Mouse (Mus musculus) testis, adult 2 months (tissue): ENCODE data around the gene Mgat2.

ENCODE experiments used
- CTCF ChIP-seq: fragments of 200-500 bp; IDR thresholded peaks from 2 replicates; pipeline ENCODE4 v1.5.1; 2012; ENCODE audit warnings: low read depth, mild to moderate bottlenecking, inconsistent platforms, low read length, moderate library complexity; ENCODE audit not compliant: control insufficient read depth, insufficient read depth, insufficient replicate concordance
- POLR2A ChIP-seq: fragments of 200-500 bp; IDR thresholded peaks from 2 replicates; pipeline ENCODE4 v1.6.1; 2012; ENCODE audit warnings: low read depth, mild to moderate bottlenecking, inconsistent platforms, low read length, moderate library complexity; ENCODE audit not compliant: control insufficient read depth

GRCm38 (mm10) chr12:69190522-69190921, 6.6 kb downstream of the Mgat2 start:
- TF ChIP-seq CTCF (no peak), POLR2A (no peak)
